Mouse (Mus musculus) ovary, postnatal 14 days (tissue): ENCODE results near the gene Cdk5r2.
A peak's percentile ranks its signal among the peaks of the same experiment; 100 is the strongest.

Experiments used
- DNase-seq: peaks from one replicate; pipeline ENCODE4 v3.0.0; 2022; ENCODE audit warnings: low spot score

Gene Cdk5r2

GRCm38 (mm10) chr1:74851001-74851775, 3.5 kb upstream of the Cdk5r2 start:
- DNase-seq, result no peak

- no peak for DNase-seq
These were observed 422 bp downstream of the Cdk5r2 start for GRCm38 (mm10) chr1:74855156-74855555.

- no peak for DNase-seq
These were observed 1.1 kb downstream of the Cdk5r2 start for GRCm38 (mm10) chr1:74855651-74856438.

GRCm38 (mm10) chr1:74856439-74856720, 1.6 kb downstream of the Cdk5r2 start:
- DNase-seq, result no peak

GRCm38 (mm10) chr1:74856791-74857190, 2.1 kb downstream of the Cdk5r2 start:
- no peak for DNase-seq

GRCm38 (mm10) chr1:74857201-74857600, 2.5 kb downstream of the Cdk5r2 start:
- DNase-seq, result no peak

- DNase-seq, result no peak
These were observed 2.9 kb downstream of the Cdk5r2 start for GRCm38 (mm10) chr1:74857677-74858076.

- peak; percentile 58 for DNase-seq
These were observed 3.5 kb downstream of the Cdk5r2 start for GRCm38 (mm10) chr1:74858171-74858719.

- DNase-seq, result no peak
These were observed 4.1 kb downstream of the Cdk5r2 start for GRCm38 (mm10) chr1:74858805-74859204.

GRCm38 (mm10) chr1:74859223-74859984, 4.7 kb downstream of the Cdk5r2 start:
- no peak for DNase-seq

GRCm38 (mm10) chr1:74861783-74862182, 7.0 kb downstream of the Cdk5r2 start:
- DNase-seq, result no peak

GRCm38 (mm10) chr1:74872218-74872617, 17.5 kb downstream of the Cdk5r2 start:
- no peak for DNase-seq

- DNase-seq, result no peak
These were observed 22.5 kb downstream of the Cdk5r2 start for GRCm38 (mm10) chr1:74877199-74877598.

GRCm38 (mm10) chr1:74880785-74881360, 26.1 kb downstream of the Cdk5r2 start:
- DNase-seq, result peak; percentile 39

- no peak for DNase-seq
These were observed 27.5 kb downstream of the Cdk5r2 start for GRCm38 (mm10) chr1:74882055-74882734.

- no peak for DNase-seq
These were observed 28.1 kb downstream of the Cdk5r2 start for GRCm38 (mm10) chr1:74882828-74883227.

- DNase-seq, result no peak
These were observed 28.7 kb downstream of the Cdk5r2 start for GRCm38 (mm10) chr1:74883441-74883840.

GRCm38 (mm10) chr1:74884196-74885141, 29.7 kb downstream of the Cdk5r2 start:
- DNase-seq, result no peak

GRCm38 (mm10) chr1:74885369-74886042, 30.8 kb downstream of the Cdk5r2 start, which contains the start of gene Fev:
Gene Fev (minus strand): TSS chr1:74885419.
- no peak for DNase-seq

- DNase-seq, result peak; percentile 35
These were observed 36.8 kb downstream of the Cdk5r2 start for GRCm38 (mm10) chr1:74891513-74891912.
